Mouse (Mus musculus): ENCODE results near the gene Smyd3.

- TF ChIP-seq CTCF (IDR thresholded peaks at IDR 0.05) (no peak), EP300 (IDR thresholded peaks at IDR 0.05) (no peak)
Observed at GRCm38 (mm10) chr1:178933953-178934637, 583.7 kb downstream of the Smyd3 start.
